Mouse (Mus musculus): ENCODE data around the gene Pros1. TPM values are rescaled to one million over a fixed set of nuclear protein-coding genes. Genes with fewer than 3 reads are reported as not detected.
A peak's percentile ranks its signal among the peaks of the same experiment; 100 is the strongest.

Gene Pros1
- polyA plus RNA-seq, 1 experiment from 2014 or later = 60.3 TPM

- WGBS = 79% methylated on average over 4 of the region's 4 CpGs
- TF ChIP-seq CTCF (IDR thresholded peaks at IDR 0.05; ENCODE audit: low read depth) = no peak
- H3K9ac ChIP-seq = no peak overlapping the region
- no peaks in the 10 kb centered on the region for H3K27me3 ChIP-seq (ENCODE audit: insufficient read depth, low read length)
- no peak overlapping the region for H3K27ac ChIP-seq (ENCODE audit: low read depth)
- H3K9me3 ChIP-seq (ENCODE audit: low read depth, low read length) = no peaks in the 10 kb centered on the region
- H3K36me3 ChIP-seq (ENCODE audit: insufficient read depth) = no peaks in the 10 kb centered on the region
- no peak for DNase-seq
- H3K4me2 ChIP-seq = no peak overlapping the region
- no peak overlapping the region for H3K4me3 ChIP-seq (ENCODE audit: low read depth, low read length)
- ATAC-seq (ENCODE audit: insufficient read depth) = no peak
- H3K4me1 ChIP-seq (ENCODE audit: insufficient read depth) = no peaks in the 10 kb centered on the region
Observed at GRCm38 (mm10) chr16:62958485-62958884, 104.4 kb downstream of the Pros1 start.

GRCm38 (mm10) chr16:62964361-62964763, 110.3 kb downstream of the Pros1 start:
- no peak overlapping the region for H3K27ac ChIP-seq (ENCODE audit: low read depth)
- no peak overlapping the region for H3K4me3 ChIP-seq (ENCODE audit: low read depth, low read length)
- no peak overlapping the region for H3K4me2 ChIP-seq
- no peak overlapping the region for H3K9ac ChIP-seq
- no peaks in the 10 kb centered on the region for H3K9me3 ChIP-seq (ENCODE audit: low read depth, low read length)
- no peak for TF ChIP-seq CTCF (IDR thresholded peaks at IDR 0.05; ENCODE audit: low read depth)
- no peak for DNase-seq
- whole genome bisulfite sequencing = 59% methylated on average over 6 of the region's 6 CpGs
- no peak for ATAC-seq (ENCODE audit: insufficient read depth)
- no peaks in the 10 kb centered on the region for H3K36me3 ChIP-seq (ENCODE audit: insufficient read depth)
- H3K27me3 ChIP-seq (ENCODE audit: insufficient read depth, low read length) = no peaks in the 10 kb centered on the region
- no peaks in the 10 kb centered on the region for H3K4me1 ChIP-seq (ENCODE audit: insufficient read depth)

DNA sequence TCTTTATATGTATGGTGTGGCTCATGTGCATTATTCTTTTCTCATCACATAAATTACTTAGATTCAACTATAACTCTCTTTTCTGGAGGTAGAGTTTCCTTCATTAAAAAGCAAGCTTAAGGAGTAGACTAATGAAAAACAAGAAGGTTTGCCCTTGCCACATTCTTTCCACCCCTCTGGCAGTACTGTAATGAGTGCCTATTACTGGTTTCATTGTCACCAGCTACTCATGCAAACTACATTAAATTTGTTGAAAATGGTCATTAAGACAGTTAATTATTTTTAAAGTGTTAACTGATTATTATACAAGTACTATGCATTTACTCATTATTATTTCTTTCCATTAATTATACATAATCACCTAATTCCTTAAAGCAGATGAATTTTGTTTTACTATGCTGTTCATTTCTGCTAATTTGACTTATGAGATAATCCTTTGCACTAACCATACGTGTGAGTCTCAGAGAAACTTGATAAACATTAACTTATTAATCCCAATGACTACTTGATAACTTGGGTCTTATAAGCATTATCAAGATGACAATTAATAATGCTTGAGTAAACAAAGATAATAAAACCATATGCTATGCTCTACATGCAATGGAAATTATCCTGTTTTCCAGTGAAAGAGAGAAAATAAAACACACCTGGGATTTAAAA, 117.7 kb downstream of the Pros1 start:
- no peaks in the 10 kb centered on the region for H3K36me3 ChIP-seq (ENCODE audit: insufficient read depth)
- no peak overlapping the region for H3K4me3 ChIP-seq (ENCODE audit: low read depth, low read length)
- no peak overlapping the region for H3K4me2 ChIP-seq
- H3K27me3 ChIP-seq (ENCODE audit: insufficient read depth, low read length) = no peaks in the 10 kb centered on the region
- DNase-seq (no peak), ATAC-seq (ENCODE audit: insufficient read depth) (no peak)
- H3K27ac ChIP-seq (ENCODE audit: low read depth) = no peak overlapping the region
- no peaks in the 10 kb centered on the region for H3K9me3 ChIP-seq (ENCODE audit: low read depth, low read length)
- TF ChIP-seq CTCF (IDR thresholded peaks at IDR 0.05; ENCODE audit: low read depth) = no peak
- WGBS = 55% methylated on average over 1 of the region's 1 CpGs
- no peaks in the 10 kb centered on the region for H3K4me1 ChIP-seq (ENCODE audit: insufficient read depth)
- H3K9ac ChIP-seq = no peak overlapping the region

DNA sequence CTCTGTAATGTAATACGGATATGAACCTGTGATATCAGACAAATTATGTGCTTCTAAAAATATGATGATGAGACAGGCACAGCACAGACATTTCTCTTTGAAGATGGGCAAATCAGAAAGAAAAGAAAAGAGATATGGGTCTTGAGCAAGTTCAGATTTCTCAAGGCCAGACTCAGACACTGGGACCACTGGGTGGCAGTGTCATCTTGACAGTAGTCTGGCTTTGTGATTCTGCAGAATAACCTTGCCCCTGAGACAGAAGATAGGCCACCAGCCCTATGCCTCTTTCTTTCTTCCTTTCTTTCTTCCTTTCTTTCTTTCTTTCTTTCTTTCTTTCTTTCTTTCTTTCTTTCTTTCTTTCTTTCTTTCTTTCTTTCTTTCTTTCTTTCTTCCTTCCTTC, 120.8 kb downstream of the Pros1 start:
- Histone ChIP-seq H3K4me1 (ENCODE audit: insufficient read depth) (no peaks in the 10 kb centered on the region), H3K4me3 (ENCODE audit: low read depth, low read length) (no peak overlapping the region), H3K27me3 (ENCODE audit: insufficient read depth, low read length) (no peaks in the 10 kb centered on the region), H3K9ac (no peak overlapping the region), H3K36me3 (ENCODE audit: insufficient read depth) (no peaks in the 10 kb centered on the region), H3K27ac (ENCODE audit: low read depth) (no peak overlapping the region), H3K4me2 (no peak overlapping the region), H3K9me3 (ENCODE audit: low read depth, low read length) (no peaks in the 10 kb centered on the region)
- 0 out of 2 replicates have a peak, but pooled peaks have one; percentile 17 for ATAC-seq (ENCODE audit: insufficient read depth)
- WGBS = 45% methylated on average over 1 of the region's 1 CpGs
- peak; percentile 83 for DNase-seq
- peak; percentile 61 for TF ChIP-seq CTCF (IDR thresholded peaks at IDR 0.05; ENCODE audit: low read depth)

Small RNA genes lying within 50 kb of the gene (microRNA-seq; reads per million reads assigned to microRNA genes)
- gene Gm25986 (ENCODE audit: borderline number of aligned reads) = not detected

Other genes with a start within 250 kb of the Pros1 start
- gene Nsun3, start 67.5 kb upstream of the Pros1 start, polyA plus RNA-seq (2014; fragmentation: Nextera tagmentation; extraction: Ambion mirVana) = 8.8 and 9.8 TPM in 2 replicates
- 2.4 TPM in 2 replicates for gene Stx19, start 39.6 kb upstream of the Pros1 start, polyA plus RNA-seq (2014; fragmentation: Nextera tagmentation; extraction: Ambion mirVana)
- 20.0 and 21.4 TPM in 2 replicates for gene Arl13b, start 7.3 kb upstream of the Pros1 start, polyA plus RNA-seq (2014; fragmentation: Nextera tagmentation; extraction: Ambion mirVana)

Data from lung, embryonic 14.5 days (tissue).